Mouse (Mus musculus): Measurements from ENCODE around the gene Pigk. TPM values are rescaled to one million over a fixed set of nuclear protein-coding genes. Genes with fewer than 3 reads are reported as not detected.

Pigk gene
- polyA plus RNA-seq, 1 experiment from 2014 or later: 37.5 TPM

DNA sequence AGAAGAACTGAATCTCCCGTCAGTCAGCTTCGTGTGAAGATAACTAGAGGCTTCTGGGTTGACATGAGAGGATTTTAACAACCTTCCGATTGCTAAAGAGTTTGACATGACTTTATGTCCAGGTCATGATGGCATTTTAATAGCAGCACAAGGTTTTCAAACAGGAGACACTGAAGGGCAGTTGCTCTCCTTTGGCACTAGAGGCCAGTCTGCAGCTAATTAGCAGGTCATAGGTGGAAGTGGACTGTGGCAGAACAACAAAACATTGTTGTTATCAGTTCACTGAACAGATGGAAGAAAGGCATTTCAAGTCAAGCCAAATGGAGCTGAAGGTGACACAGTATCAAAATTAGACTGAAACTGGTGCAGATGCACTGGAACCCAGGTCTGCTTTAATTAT is 4.0 kb upstream of the Pigk start:
- H3K36me3 ChIP-seq (ENCODE audit: control insufficient read depth, insufficient read depth, low read length): no peaks in the 10 kb centered on the region
- H3K4me1 ChIP-seq (ENCODE audit: control insufficient read depth, insufficient read depth, low read length): peaks cover 5% of the 10 kb centered on the region; the same call in 1 of the 2 replicates
- no peak overlapping the region for H3K4me2 ChIP-seq
- no peak overlapping the region for H3K9ac ChIP-seq (ENCODE audit: low read depth, low read length)
- WGBS (ENCODE audit: insufficient replicate concordance): 71% methylated on average over 3 of the region's 3 CpGs
- ATAC-seq (replicated peaks; ENCODE audit: insufficient number of reproducible peaks, low FRiP score, low TSS enrichment): no peak
- H3K27me3 ChIP-seq (ENCODE audit: control insufficient read depth, insufficient read depth, low read length): no peaks in the 10 kb centered on the region
- H3K27ac ChIP-seq (ENCODE audit: low read depth, low read length): no peak overlapping the region
- H3K9me3 ChIP-seq (replicated peaks; ENCODE audit: control insufficient read depth, low read length): no peaks in the 10 kb centered on the region
- H3K4me3 ChIP-seq (ENCODE audit: low read depth, low read length): no peak overlapping the region

DNA sequence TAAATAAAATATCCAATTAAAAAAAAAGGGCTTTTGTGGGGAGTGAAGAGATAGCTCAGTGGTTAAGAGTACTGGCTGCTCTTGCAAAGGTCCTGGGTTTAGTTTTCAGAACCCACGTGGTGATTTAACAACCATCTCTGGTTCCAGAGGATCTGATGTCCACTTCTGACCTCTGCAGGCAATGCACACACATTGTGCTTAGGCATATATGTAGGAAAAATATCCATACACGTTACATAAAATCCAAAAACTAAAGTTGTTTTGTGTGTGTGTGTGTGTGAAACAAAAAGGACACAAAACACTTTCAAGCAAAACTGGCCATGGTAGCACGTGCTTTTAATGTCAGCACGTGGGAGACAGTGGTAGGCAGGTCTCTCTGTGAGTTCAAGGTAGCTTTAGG is 943 bp upstream of the Pigk start:
- whole genome bisulfite sequencing (ENCODE audit: insufficient replicate concordance): 69% methylated on average over 4 of the region's 4 CpGs

DNA sequence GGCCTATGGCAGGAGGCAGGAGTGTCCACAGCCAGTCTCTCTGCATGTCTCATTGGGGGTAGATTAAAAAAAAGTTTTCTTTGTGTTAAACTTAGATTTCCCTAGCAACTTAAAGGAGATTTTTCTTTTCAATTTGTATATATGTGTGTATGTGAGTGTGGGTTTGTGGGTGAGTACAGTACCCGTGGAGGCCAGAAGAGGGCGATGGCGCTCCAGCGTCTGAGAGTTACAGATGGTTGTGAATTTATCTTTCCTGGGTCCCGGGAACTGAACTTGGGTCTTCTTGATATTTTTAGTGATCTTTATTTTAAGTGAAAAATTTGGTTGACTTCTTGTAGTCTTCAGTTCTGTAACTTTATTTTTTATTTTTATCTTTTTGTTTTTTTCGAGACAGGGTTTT is 7.4 kb downstream of the Pigk start:
- Histone ChIP-seq H3K4me2 (no peak overlapping the region), H3K4me1 (ENCODE audit: control insufficient read depth, insufficient read depth, low read length) (no peaks in the 10 kb centered on the region), H3K27ac (ENCODE audit: low read depth, low read length) (no peak overlapping the region), H3K4me3 (ENCODE audit: low read depth, low read length) (no peak overlapping the region), H3K9me3 (replicated peaks; ENCODE audit: control insufficient read depth, low read length) (no peaks in the 10 kb centered on the region), H3K36me3 (ENCODE audit: control insufficient read depth, insufficient read depth, low read length) (peaks cover 2% of the 10 kb centered on the region; the same call in 1 of the 2 replicates), H3K27me3 (ENCODE audit: control insufficient read depth, insufficient read depth, low read length) (no peaks in the 10 kb centered on the region), H3K9ac (ENCODE audit: low read depth, low read length) (no peak overlapping the region)
- 74% methylated on average over 6 of the region's 6 CpGs for WGBS (ENCODE audit: insufficient replicate concordance)
- ATAC-seq (replicated peaks; ENCODE audit: insufficient number of reproducible peaks, low FRiP score, low TSS enrichment): no peak

More for the DNA sequence above, 943 bp upstream of the Pigk start:
- Histone ChIP-seq H3K4me2 (no peak overlapping the region), H3K9ac (ENCODE audit: low read depth, low read length) (no peak overlapping the region), H3K27me3 (ENCODE audit: control insufficient read depth, insufficient read depth, low read length) (no peaks in the 10 kb centered on the region), H3K4me3 (ENCODE audit: low read depth, low read length) (no peak overlapping the region), H3K27ac (ENCODE audit: low read depth, low read length) (no peak overlapping the region), H3K9me3 (replicated peaks; ENCODE audit: control insufficient read depth, low read length) (no peaks in the 10 kb centered on the region), H3K36me3 (ENCODE audit: control insufficient read depth, insufficient read depth, low read length) (no peaks in the 10 kb centered on the region), H3K4me1 (ENCODE audit: control insufficient read depth, insufficient read depth, low read length) (peaks cover 6% of the 10 kb centered on the region; the same call in 1 of the 2 replicates)
- no peak for ATAC-seq (replicated peaks; ENCODE audit: insufficient number of reproducible peaks, low FRiP score, low TSS enrichment)

DNA sequence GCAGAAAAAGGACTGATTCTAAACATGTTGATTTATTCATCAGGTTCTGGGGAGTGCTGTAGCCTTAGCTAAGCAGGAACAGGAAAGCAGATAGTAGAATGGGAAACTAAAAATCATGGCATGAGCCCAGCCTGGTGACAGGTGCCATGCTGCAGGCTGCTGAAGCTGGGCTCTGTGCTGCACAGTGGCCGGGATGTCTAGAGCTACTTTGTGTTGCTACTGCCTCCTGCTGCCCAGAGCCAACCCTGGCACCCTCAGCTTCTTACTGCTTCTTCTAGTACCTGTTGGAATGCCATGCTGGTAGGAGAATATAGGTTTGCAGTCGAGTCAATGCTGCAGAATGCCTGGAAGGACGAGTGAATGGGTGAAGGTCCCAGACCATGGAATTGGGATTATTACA is 8.9 kb downstream of the Pigk start:
- H3K9ac ChIP-seq (ENCODE audit: low read depth, low read length): no peak overlapping the region
- ATAC-seq (replicated peaks; ENCODE audit: insufficient number of reproducible peaks, low FRiP score, low TSS enrichment): no peak
- no peak overlapping the region for H3K4me3 ChIP-seq (ENCODE audit: low read depth, low read length)
- H3K4me1 ChIP-seq (ENCODE audit: control insufficient read depth, insufficient read depth, low read length): no peaks in the 10 kb centered on the region
- H3K27me3 ChIP-seq (ENCODE audit: control insufficient read depth, insufficient read depth, low read length): no peaks in the 10 kb centered on the region
- no peak overlapping the region for H3K27ac ChIP-seq (ENCODE audit: low read depth, low read length)
- no peaks in the 10 kb centered on the region for H3K9me3 ChIP-seq (replicated peaks; ENCODE audit: control insufficient read depth, low read length)
- H3K36me3 ChIP-seq (ENCODE audit: control insufficient read depth, insufficient read depth, low read length): peaks cover 2% of the 10 kb centered on the region; the same call in 1 of the 2 replicates
- H3K4me2 ChIP-seq: no peak overlapping the region
- 60% methylated on average over 3 of the region's 3 CpGs for WGBS (ENCODE audit: insufficient replicate concordance)

DNA sequence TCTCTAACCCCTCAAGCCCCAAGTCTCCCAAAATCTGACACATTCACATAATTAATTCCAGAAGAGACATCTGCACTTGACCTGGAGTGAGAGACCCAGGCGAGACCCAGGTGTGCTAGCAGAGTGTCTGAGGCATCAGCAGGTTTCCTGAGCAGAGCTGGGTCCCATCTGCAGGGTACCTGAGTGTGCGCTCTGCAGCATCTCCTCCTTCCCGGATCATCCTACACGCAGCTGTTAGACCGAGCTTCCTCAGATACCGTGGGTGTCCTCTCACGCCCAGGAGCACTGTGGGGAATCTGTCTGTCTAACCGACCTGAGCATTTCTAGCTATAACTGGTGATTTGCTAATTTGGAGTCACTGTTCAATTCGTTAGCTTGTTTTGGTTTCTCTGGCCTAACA is 10.5 kb downstream of the Pigk start:
- Histone ChIP-seq H3K27ac (ENCODE audit: low read depth, low read length) (no peak overlapping the region), H3K4me1 (ENCODE audit: control insufficient read depth, insufficient read depth, low read length) (no peaks in the 10 kb centered on the region), H3K4me2 (no peak overlapping the region), H3K36me3 (ENCODE audit: control insufficient read depth, insufficient read depth, low read length) (peaks cover 2% of the 10 kb centered on the region; the same call in 1 of the 2 replicates), H3K9ac (ENCODE audit: low read depth, low read length) (no peak overlapping the region), H3K9me3 (replicated peaks; ENCODE audit: control insufficient read depth, low read length) (no peaks in the 10 kb centered on the region), H3K27me3 (ENCODE audit: control insufficient read depth, insufficient read depth, low read length) (no peaks in the 10 kb centered on the region), H3K4me3 (ENCODE audit: low read depth, low read length) (no peak overlapping the region)
- no peak for ATAC-seq (replicated peaks; ENCODE audit: insufficient number of reproducible peaks, low FRiP score, low TSS enrichment)
- 88% methylated on average over 9 of the region's 9 CpGs for WGBS (ENCODE audit: insufficient replicate concordance)

DNA sequence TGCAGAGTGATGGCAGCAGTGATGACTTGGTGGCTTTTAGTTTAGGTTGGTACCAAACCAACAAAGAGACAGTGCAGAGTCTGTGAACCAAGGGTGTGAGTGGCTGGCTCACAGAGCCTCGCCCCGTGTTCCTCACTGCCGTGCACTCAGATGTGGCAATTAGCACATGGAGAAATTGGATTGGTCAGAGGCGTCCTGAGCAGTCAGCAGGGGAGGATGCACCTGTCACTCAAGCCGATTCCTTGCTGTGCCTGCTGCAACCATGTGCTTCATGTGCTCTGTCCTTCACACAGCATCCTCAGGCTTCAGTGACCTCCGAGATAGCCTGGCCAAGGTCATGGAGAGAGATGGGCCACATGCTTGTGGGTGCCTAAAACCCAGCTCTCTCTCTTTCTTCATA is 14.3 kb downstream of the Pigk start:
- 75% methylated on average over 6 of the region's 6 CpGs for WGBS (ENCODE audit: insufficient replicate concordance)
- Histone ChIP-seq H3K4me3 (ENCODE audit: low read depth, low read length) (no peak overlapping the region), H3K36me3 (ENCODE audit: control insufficient read depth, insufficient read depth, low read length) (0 out of 2 replicates have a peak, but pooled peaks cover 1% of the 10 kb centered on the region), H3K9me3 (replicated peaks; ENCODE audit: control insufficient read depth, low read length) (no peaks in the 10 kb centered on the region), H3K27me3 (ENCODE audit: control insufficient read depth, insufficient read depth, low read length) (no peaks in the 10 kb centered on the region), H3K27ac (ENCODE audit: low read depth, low read length) (no peak overlapping the region), H3K9ac (ENCODE audit: low read depth, low read length) (no peak overlapping the region), H3K4me1 (ENCODE audit: control insufficient read depth, insufficient read depth, low read length) (no peaks in the 10 kb centered on the region), H3K4me2 (no peak overlapping the region)
- no peak for ATAC-seq (replicated peaks; ENCODE audit: insufficient number of reproducible peaks, low FRiP score, low TSS enrichment)

DNA sequence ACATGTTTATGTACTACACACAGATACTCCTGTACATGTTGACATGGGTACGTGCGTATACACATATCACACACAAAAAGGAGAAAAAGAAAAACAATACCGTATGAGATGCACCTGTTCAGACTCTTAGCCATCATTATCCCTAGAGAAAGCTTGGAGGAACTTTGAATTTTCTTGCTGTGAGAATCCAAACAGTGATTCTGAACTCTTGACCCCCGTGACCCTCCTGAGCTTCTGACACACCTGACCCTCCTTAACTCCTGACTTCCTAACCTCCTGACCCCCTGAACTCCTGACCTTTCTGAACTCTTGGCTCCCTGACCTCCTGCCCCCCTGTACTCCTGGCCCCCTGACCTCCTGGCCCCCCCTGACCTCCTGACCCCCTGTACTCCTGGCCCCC is 19.1 kb downstream of the Pigk start:
- no peaks in the 10 kb centered on the region for H3K9me3 ChIP-seq (replicated peaks; ENCODE audit: control insufficient read depth, low read length)
- H3K4me1 ChIP-seq (ENCODE audit: control insufficient read depth, insufficient read depth, low read length): peaks cover 11% of the 10 kb centered on the region; the same call in 1 of the 2 replicates
- H3K36me3 ChIP-seq (ENCODE audit: control insufficient read depth, insufficient read depth, low read length): no peaks in the 10 kb centered on the region
- H3K4me2 ChIP-seq: no peak overlapping the region
- no peak for ATAC-seq (replicated peaks; ENCODE audit: insufficient number of reproducible peaks, low FRiP score, low TSS enrichment)
- WGBS (ENCODE audit: insufficient replicate concordance): 90% methylated on average over 4 of the region's 4 CpGs
- no peak overlapping the region for H3K27ac ChIP-seq (ENCODE audit: low read depth, low read length)
- no peak overlapping the region for H3K4me3 ChIP-seq (ENCODE audit: low read depth, low read length)
- H3K27me3 ChIP-seq (ENCODE audit: control insufficient read depth, insufficient read depth, low read length): no peaks in the 10 kb centered on the region
- no peak overlapping the region for H3K9ac ChIP-seq (ENCODE audit: low read depth, low read length)

DNA sequence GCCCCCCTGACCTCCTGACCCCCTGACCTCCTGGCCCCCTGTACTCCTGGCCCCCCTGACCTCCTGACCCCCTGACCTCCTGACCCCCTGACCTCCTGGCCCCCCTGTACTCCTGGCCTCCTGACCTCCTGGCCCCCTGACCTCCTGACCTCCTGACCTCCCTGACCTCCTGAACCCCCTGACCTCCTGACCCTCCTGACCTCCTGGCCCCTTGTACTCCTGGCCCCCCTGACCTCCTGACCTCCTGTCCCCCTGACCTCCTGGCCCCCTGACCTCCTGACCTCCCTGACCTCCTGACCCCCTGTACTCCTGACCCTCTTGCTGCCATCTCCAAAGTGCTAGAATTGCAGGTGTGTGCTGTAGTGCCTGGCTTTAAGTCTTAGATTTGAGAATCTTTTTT is 19.6 kb downstream of the Pigk start:
- Histone ChIP-seq H3K27me3 (ENCODE audit: control insufficient read depth, insufficient read depth, low read length) (no peaks in the 10 kb centered on the region), H3K9ac (ENCODE audit: low read depth, low read length) (no peak overlapping the region)
- ATAC-seq (replicated peaks; ENCODE audit: insufficient number of reproducible peaks, low FRiP score, low TSS enrichment): no peak

DNA sequence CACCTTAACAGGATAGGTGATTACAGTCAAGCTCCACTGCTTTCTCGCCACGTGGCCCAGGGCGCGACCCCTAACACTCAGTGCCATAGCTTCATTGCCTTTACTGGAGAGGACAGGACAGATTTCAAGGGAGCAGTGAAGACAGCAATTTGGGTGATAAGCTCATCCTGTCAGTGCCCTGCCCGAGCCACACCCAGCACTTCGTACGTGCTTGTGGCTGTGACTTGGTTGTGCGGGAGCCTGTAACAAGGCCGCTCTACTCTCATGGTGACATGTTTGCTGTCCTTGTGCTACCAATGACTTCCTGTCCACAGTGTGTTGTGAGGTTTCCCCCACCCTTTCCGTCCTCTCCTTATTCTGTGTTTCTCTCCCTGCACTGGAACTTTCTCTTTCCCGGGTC is 20.2 kb downstream of the Pigk start:
- H3K27ac ChIP-seq (ENCODE audit: low read depth, low read length): no peak overlapping the region
- H3K9ac ChIP-seq (ENCODE audit: low read depth, low read length): no peak overlapping the region
- no peaks in the 10 kb centered on the region for H3K27me3 ChIP-seq (ENCODE audit: control insufficient read depth, insufficient read depth, low read length)
- no peaks in the 10 kb centered on the region for H3K36me3 ChIP-seq (ENCODE audit: control insufficient read depth, insufficient read depth, low read length)
- no peak for ATAC-seq (replicated peaks; ENCODE audit: insufficient number of reproducible peaks, low FRiP score, low TSS enrichment)
- no peaks in the 10 kb centered on the region for H3K9me3 ChIP-seq (replicated peaks; ENCODE audit: control insufficient read depth, low read length)
- 67% methylated on average over 11 of the region's 11 CpGs for WGBS (ENCODE audit: insufficient replicate concordance)
- H3K4me2 ChIP-seq: no peak overlapping the region
- peaks cover 11% of the 10 kb centered on the region; the same call in 1 of the 2 replicates for H3K4me1 ChIP-seq (ENCODE audit: control insufficient read depth, insufficient read depth, low read length)
- no peak overlapping the region for H3K4me3 ChIP-seq (ENCODE audit: low read depth, low read length)

More for the DNA sequence above, 19.6 kb downstream of the Pigk start:
- Histone ChIP-seq H3K4me3 (ENCODE audit: low read depth, low read length) (no peak overlapping the region), H3K27ac (ENCODE audit: low read depth, low read length) (no peak overlapping the region), H3K4me2 (no peak overlapping the region), H3K36me3 (ENCODE audit: control insufficient read depth, insufficient read depth, low read length) (no peaks in the 10 kb centered on the region), H3K9me3 (replicated peaks; ENCODE audit: control insufficient read depth, low read length) (no peaks in the 10 kb centered on the region), H3K4me1 (ENCODE audit: control insufficient read depth, insufficient read depth, low read length) (peaks cover 11% of the 10 kb centered on the region; the same call in 1 of the 2 replicates)

Measured in heart, embryonic 11.5 days (tissue).